Mouse (Mus musculus): ENCODE measurements around the gene Ndufv2.

GRCm38 (mm10) chr17:66092664-66093063 is 8.7 kb downstream of the Ndufv2 start:
- TF ChIP-seq GATA1 (IDR thresholded peaks at IDR 0.05; ENCODE audit: low read length) (no peak), TAL1 (IDR thresholded peaks at IDR 0.05; ENCODE audit: low read length) (no peak)

Measured in erythroblast, embryonic 14.5 days (primary cell).